Mouse (Mus musculus): ENCODE measurements around the gene Tmc4. TPM values are rescaled to one million over a fixed set of nuclear protein-coding genes. Genes with fewer than 3 reads are reported as not detected.
A peak's percentile ranks its signal among the peaks of the same experiment; 100 is the strongest.

Tmc4 gene
- polyA plus RNA-seq, 1 experiment from 2014 or later: 104 TPM

GRCm38 (mm10) chr7:3694076-3694948 is 17.0 kb upstream of the Tmc4 start:
- Histone ChIP-seq H3K27me3 (replicated peaks; ENCODE audit: control insufficient read depth, insufficient read depth, low read length) (no peaks in the 10 kb centered on the region), H3K27ac (ENCODE audit: low read length) (peak overlapping the region; percentile 94), H3K9me3 (ENCODE audit: control insufficient read depth, low read length) (no peaks in the 10 kb centered on the region), H3K36me3 (ENCODE audit: control insufficient read depth, insufficient read depth, low read length) (no peaks in the 10 kb centered on the region; the same call in 1 of the 2 replicates), H3K4me3 (ENCODE audit: low read length) (peak overlapping the region; percentile 87), H3K9ac (ENCODE audit: low read depth, low read length) (peak overlapping the region; percentile 95), H3K4me2 (ENCODE audit: low read depth, low read length) (peak overlapping the region; percentile 89), H3K4me1 (ENCODE audit: control insufficient read depth, insufficient read depth, low read length) (peaks cover 12% of the 10 kb centered on the region)
- ATAC-seq: peak; percentile 64
- WGBS: 0% methylated on average over 50 of the region's 55 CpGs

GRCm38 (mm10) chr7:3693809-3694075 is 16.4 kb upstream of the Tmc4 start:
- Histone ChIP-seq H3K27ac (ENCODE audit: low read length) (peak overlapping the region; percentile 94), H3K9ac (ENCODE audit: low read depth, low read length) (peak overlapping the region; percentile 95), H3K4me2 (ENCODE audit: low read depth, low read length) (peak overlapping the region; percentile 89), H3K4me1 (ENCODE audit: control insufficient read depth, insufficient read depth, low read length) (peaks cover 12% of the 10 kb centered on the region), H3K4me3 (ENCODE audit: low read length) (peak overlapping the region; percentile 87), H3K27me3 (replicated peaks; ENCODE audit: control insufficient read depth, insufficient read depth, low read length) (no peaks in the 10 kb centered on the region), H3K36me3 (ENCODE audit: control insufficient read depth, insufficient read depth, low read length) (no peaks in the 10 kb centered on the region; the same call in 1 of the 2 replicates), H3K9me3 (ENCODE audit: control insufficient read depth, low read length) (no peaks in the 10 kb centered on the region)
- under 1% methylated on average over 18 of the region's 18 CpGs for WGBS
- ATAC-seq: no peak

GRCm38 (mm10) chr7:3692987-3693808 is 15.8 kb upstream of the Tmc4 start, which contains the start of gene Mboat7:
Mboat7 (minus strand) TSS chr7:3693523.
- Histone ChIP-seq H3K36me3 (ENCODE audit: control insufficient read depth, insufficient read depth, low read length) (no peaks in the 10 kb centered on the region; the same call in 1 of the 2 replicates), H3K4me3 (ENCODE audit: low read length) (peak within 1 kb of the TSS; percentile 87), H3K9ac (ENCODE audit: low read depth, low read length) (peak within 1 kb of the TSS; percentile 95), H3K9me3 (ENCODE audit: control insufficient read depth, low read length) (no peaks in the 10 kb centered on the region), H3K27me3 (replicated peaks; ENCODE audit: control insufficient read depth, insufficient read depth, low read length) (no peaks in the 10 kb centered on the region), H3K27ac (ENCODE audit: low read length) (peak within 1 kb of the TSS; percentile 94), H3K4me1 (ENCODE audit: control insufficient read depth, insufficient read depth, low read length) (peaks cover 12% of the 10 kb centered on the region), H3K4me2 (ENCODE audit: low read depth, low read length) (peak within 1 kb of the TSS; percentile 89)
- WGBS: under 1% methylated on average over 55 of the region's 55 CpGs
- ATAC-seq: peak; percentile 92

GRCm38 (mm10) chr7:3692382-3692986 is 15.1 kb upstream of the Tmc4 start, which contains the start of gene Tsen34:
Tsen34 (plus strand) TSS chr7:3692863.
- Histone ChIP-seq H3K36me3 (ENCODE audit: control insufficient read depth, insufficient read depth, low read length) (no peaks in the 10 kb centered on the region), H3K27ac (ENCODE audit: low read length) (peak within 1 kb of the TSS; percentile 94), H3K9me3 (ENCODE audit: control insufficient read depth, low read length) (no peaks in the 10 kb centered on the region), H3K4me3 (ENCODE audit: low read length) (peak within 1 kb of the TSS; percentile 87), H3K9ac (ENCODE audit: low read depth, low read length) (peak within 1 kb of the TSS; percentile 95), H3K4me1 (ENCODE audit: control insufficient read depth, insufficient read depth, low read length) (peaks cover 12% of the 10 kb centered on the region), H3K27me3 (replicated peaks; ENCODE audit: control insufficient read depth, insufficient read depth, low read length) (no peaks in the 10 kb centered on the region), H3K4me2 (ENCODE audit: low read depth, low read length) (peak within 1 kb of the TSS; percentile 89)
- WGBS: under 1% methylated on average over 49 of the region's 49 CpGs
- ATAC-seq: no peak

- Histone ChIP-seq H3K4me3 (ENCODE audit: low read length) (peak overlapping the region; percentile 87), H3K4me2 (ENCODE audit: low read depth, low read length) (peak overlapping the region; percentile 89), H3K27ac (ENCODE audit: low read length) (no peak overlapping the region), H3K27me3 (replicated peaks; ENCODE audit: control insufficient read depth, insufficient read depth, low read length) (no peaks in the 10 kb centered on the region), H3K9ac (ENCODE audit: low read depth, low read length) (peak overlapping the region; percentile 95), H3K36me3 (ENCODE audit: control insufficient read depth, insufficient read depth, low read length) (no peaks in the 10 kb centered on the region), H3K4me1 (ENCODE audit: control insufficient read depth, insufficient read depth, low read length) (peaks cover 12% of the 10 kb centered on the region), H3K9me3 (ENCODE audit: control insufficient read depth, low read length) (no peaks in the 10 kb centered on the region)
- 37% methylated on average over 3 of the region's 3 CpGs for WGBS
- no peak for ATAC-seq
Measured at GRCm38 (mm10) chr7:3691919-3692318, 14.6 kb upstream of the Tmc4 start.

- no peak for ATAC-seq
- H3K9ac ChIP-seq (ENCODE audit: low read depth, low read length): no peak overlapping the region
- no peaks in the 10 kb centered on the region for H3K27me3 ChIP-seq (replicated peaks; ENCODE audit: control insufficient read depth, insufficient read depth, low read length)
- no peaks in the 10 kb centered on the region for H3K4me1 ChIP-seq (ENCODE audit: control insufficient read depth, insufficient read depth, low read length)
- H3K27ac ChIP-seq (ENCODE audit: low read length): no peak overlapping the region
- WGBS: 89% methylated on average over 31 of the region's 31 CpGs
- no peak overlapping the region for H3K4me3 ChIP-seq (ENCODE audit: low read length)
- H3K4me2 ChIP-seq (ENCODE audit: low read depth, low read length): no peak overlapping the region
- no peaks in the 10 kb centered on the region for H3K9me3 ChIP-seq (ENCODE audit: control insufficient read depth, low read length)
- peaks cover 8% of the 10 kb centered on the region; the same call in 1 of the 2 replicates for H3K36me3 ChIP-seq (ENCODE audit: control insufficient read depth, insufficient read depth, low read length)
Measured at GRCm38 (mm10) chr7:3685400-3686187, 8.2 kb upstream of the Tmc4 start.

GRCm38 (mm10) chr7:3684698-3685097 is 7.3 kb upstream of the Tmc4 start:
- Histone ChIP-seq H3K36me3 (ENCODE audit: control insufficient read depth, insufficient read depth, low read length) (peaks cover 8% of the 10 kb centered on the region; the same call in 1 of the 2 replicates), H3K4me2 (ENCODE audit: low read depth, low read length) (no peak overlapping the region), H3K4me3 (ENCODE audit: low read length) (no peak overlapping the region), H3K4me1 (ENCODE audit: control insufficient read depth, insufficient read depth, low read length) (no peaks in the 10 kb centered on the region), H3K9ac (ENCODE audit: low read depth, low read length) (no peak overlapping the region), H3K27me3 (replicated peaks; ENCODE audit: control insufficient read depth, insufficient read depth, low read length) (no peaks in the 10 kb centered on the region), H3K9me3 (ENCODE audit: control insufficient read depth, low read length) (no peaks in the 10 kb centered on the region), H3K27ac (ENCODE audit: low read length) (no peak overlapping the region)
- ATAC-seq: no peak
- WGBS: 86% methylated on average over 8 of the region's 8 CpGs

GRCm38 (mm10) chr7:3683908-3684550 is 6.7 kb upstream of the Tmc4 start:
- H3K36me3 ChIP-seq (ENCODE audit: control insufficient read depth, insufficient read depth, low read length): peaks cover 8% of the 10 kb centered on the region; the same call in 1 of the 2 replicates
- no peak overlapping the region for H3K4me3 ChIP-seq (ENCODE audit: low read length)
- no peak for ATAC-seq
- no peaks in the 10 kb centered on the region for H3K9me3 ChIP-seq (ENCODE audit: control insufficient read depth, low read length)
- H3K27me3 ChIP-seq (replicated peaks; ENCODE audit: control insufficient read depth, insufficient read depth, low read length): no peaks in the 10 kb centered on the region
- no peak overlapping the region for H3K9ac ChIP-seq (ENCODE audit: low read depth, low read length)
- H3K4me2 ChIP-seq (ENCODE audit: low read depth, low read length): no peak overlapping the region
- WGBS: 81% methylated on average over 10 of the region's 10 CpGs
- no peak overlapping the region for H3K27ac ChIP-seq (ENCODE audit: low read length)
- no peaks in the 10 kb centered on the region for H3K4me1 ChIP-seq (ENCODE audit: control insufficient read depth, insufficient read depth, low read length)

Measured in intestine, embryonic 16.5 days (tissue).